Mouse (Mus musculus): Measurements from ENCODE around the gene Zbtb48. TPM values are rescaled to one million over a fixed set of nuclear protein-coding genes. Genes with fewer than 3 reads are reported as not detected.
"Not testable (repeated sequence)": the region's sequence is repeated elsewhere in the genome, so short reads cannot be mapped to it uniquely, and the experiment has no call there.

Zbtb48 gene
- polyA plus RNA-seq, 1 experiment from 2014 or later = 23.4 TPM

- Histone ChIP-seq H3K9me3 (no peaks in the 10 kb centered on the region), H3K27me3 (no peaks in the 10 kb centered on the region), H3K9ac (replicated peaks) (no peak overlapping the region), H3K4me1 (peaks cover 11% of the 10 kb centered on the region), H3K4me3 (no peak overlapping the region), H3K36me3 (peaks cover 71% of the 10 kb centered on the region), H3K4me2 (replicated peaks) (no peak overlapping the region), H3K27ac (replicated peaks) (no peak overlapping the region)
- WGBS = 87% methylated on average over 3 of the region's 3 CpGs
- ATAC-seq (ENCODE audit: low FRiP score, low read depth) = no peak
Measured at GRCm38 (mm10) chr4:152043171-152043570, 15.7 kb upstream of the Zbtb48 start.

- Histone ChIP-seq H3K9me3 (no peaks in the 10 kb centered on the region), H3K4me3 (no peak overlapping the region), H3K27ac (replicated peaks) (no peak overlapping the region), H3K27me3 (no peaks in the 10 kb centered on the region), H3K9ac (replicated peaks) (no peak overlapping the region), H3K4me2 (replicated peaks) (no peak overlapping the region), H3K36me3 (peaks cover 60% of the 10 kb centered on the region), H3K4me1 (peaks cover 11% of the 10 kb centered on the region)
- 96% methylated on average over 22 of the region's 22 CpGs for WGBS
- ATAC-seq (ENCODE audit: low FRiP score, low read depth) = no peak
Measured at GRCm38 (mm10) chr4:152041924-152042641, 14.6 kb upstream of the Zbtb48 start.

DNA sequence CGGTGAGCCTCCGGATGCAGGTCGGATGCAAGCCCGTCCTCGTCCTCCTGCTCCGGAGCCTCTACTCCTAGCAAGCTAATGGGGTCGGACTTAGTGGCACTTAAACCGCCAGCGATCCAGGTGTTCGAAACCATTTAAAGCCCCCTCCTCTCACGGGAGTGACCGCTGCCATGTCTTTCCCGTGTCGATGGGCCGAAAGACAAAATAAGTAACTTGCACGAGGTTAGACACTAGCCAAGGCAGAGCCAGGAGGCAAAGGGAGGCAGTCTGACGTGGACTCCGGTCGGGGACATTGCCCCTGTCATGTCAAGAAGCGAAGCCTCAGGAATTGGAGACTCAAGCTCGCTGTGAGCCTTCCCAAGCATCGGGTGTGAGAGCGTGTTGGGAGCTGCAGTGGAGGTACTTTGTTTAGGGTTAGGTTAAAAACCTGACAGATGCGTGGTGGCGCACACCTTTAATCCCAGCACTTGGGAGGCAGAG is 12.4 kb upstream of the Zbtb48 start:
- peaks cover 11% of the 10 kb centered on the region for H3K4me1 ChIP-seq
- H3K4me2 ChIP-seq (replicated peaks) = peak overlapping the region; percentile 87
- H3K9me3 ChIP-seq = no peaks in the 10 kb centered on the region
- H3K4me3 ChIP-seq = peak overlapping the region; percentile 100
- H3K36me3 ChIP-seq = peaks cover 40% of the 10 kb centered on the region
- no peak overlapping the region for H3K27ac ChIP-seq (replicated peaks)
- peak overlapping the region; percentile 95 for H3K9ac ChIP-seq (replicated peaks)
- no peaks in the 10 kb centered on the region for H3K27me3 ChIP-seq
- WGBS = 5% methylated on average over 25 of the region's 25 CpGs
- peak; percentile 8; the same call in 1 of the 2 replicates for ATAC-seq (ENCODE audit: low FRiP score, low read depth)

- under 1% methylated on average over 75 of the region's 86 CpGs for WGBS
- Histone ChIP-seq H3K27ac (replicated peaks) (peak within 1 kb of the TSS; percentile 30; the same call in 1 of the 2 replicates), H3K27me3 (no peaks in the 10 kb centered on the region), H3K4me1 (peaks cover 11% of the 10 kb centered on the region), H3K36me3 (peaks cover 33% of the 10 kb centered on the region), H3K9me3 (no peaks in the 10 kb centered on the region), H3K4me3 (peak within 1 kb of the TSS; percentile 100), H3K9ac (replicated peaks) (peak within 1 kb of the TSS; percentile 95), H3K4me2 (replicated peaks) (peak within 1 kb of the TSS; percentile 87)
- peak; percentile 92 for ATAC-seq (ENCODE audit: low FRiP score, low read depth)
Measured at GRCm38 (mm10) chr4:152038985-152039830, 11.7 kb upstream of the Zbtb48 start, which contains the start of gene Nol9. TSS of gene Nol9 (plus strand) at chr4:152039321.

DNA sequence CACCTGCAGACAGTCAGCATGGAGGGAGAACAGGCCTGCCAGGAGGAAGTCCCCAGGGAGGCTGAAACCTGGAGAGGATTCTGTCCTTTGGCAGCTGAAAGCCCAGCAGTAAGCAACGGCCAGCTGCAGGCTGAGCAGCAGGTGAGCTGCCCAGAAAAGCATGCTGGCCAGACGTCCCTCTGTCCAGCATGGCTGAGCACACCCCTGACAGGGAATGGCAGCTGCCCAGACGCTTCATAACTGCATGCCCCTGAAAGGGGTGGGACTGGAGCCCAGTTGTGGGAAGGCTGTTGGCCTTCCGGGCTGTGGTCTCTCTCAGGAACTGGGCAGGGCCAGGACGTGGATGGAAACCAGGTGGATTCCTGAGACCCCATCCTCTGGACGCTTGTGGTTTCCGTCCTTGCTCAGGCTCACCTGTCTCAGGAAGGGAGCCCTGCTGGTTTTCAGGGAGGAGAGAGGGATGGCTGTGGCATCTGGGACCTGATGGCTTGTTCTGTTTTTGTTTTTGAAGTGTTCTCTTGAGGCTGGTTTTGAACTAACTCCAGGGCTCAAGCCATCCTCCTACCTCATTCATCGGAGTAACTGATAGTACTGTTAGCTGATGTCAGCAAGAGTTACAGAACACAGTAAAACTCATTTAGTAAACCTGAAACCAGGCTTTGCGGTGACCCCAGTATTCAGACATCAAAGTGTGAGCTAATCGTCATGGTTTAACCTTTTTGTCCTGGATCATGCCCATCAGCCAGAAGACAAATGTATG is 10.9 kb upstream of the Zbtb48 start, which contains the start of gene Tas1r1:
Gene Tas1r1, minus strand, starts transcription at position 344 of the 760 bp plus-strand sequence.
- peak within 1 kb of the TSS; percentile 87 for H3K4me2 ChIP-seq (replicated peaks)
- H3K27ac ChIP-seq (replicated peaks) = peak within 1 kb of the TSS; percentile 30; the same call in 1 of the 2 replicates
- WGBS = 50% methylated on average over 10 of the region's 10 CpGs
- peaks cover 25% of the 10 kb centered on the region for H3K36me3 ChIP-seq
- peak; percentile 4; the same call in 1 of the 2 replicates for ATAC-seq (ENCODE audit: low FRiP score, low read depth)
- no peaks in the 10 kb centered on the region for H3K9me3 ChIP-seq
- H3K4me3 ChIP-seq = peak within 1 kb of the TSS; percentile 100
- H3K4me1 ChIP-seq = peaks cover 11% of the 10 kb centered on the region
- 0 out of 2 replicates have a peak, but pooled peaks cover 4% of the 10 kb centered on the region for H3K27me3 ChIP-seq
- H3K9ac ChIP-seq (replicated peaks) = peak within 1 kb of the TSS; percentile 95

- not testable (repeated sequence) for H3K4me2 ChIP-seq (replicated peaks); H3K9ac ChIP-seq (replicated peaks); H3K27ac ChIP-seq (replicated peaks); ATAC-seq (ENCODE audit: low FRiP score, low read depth); H3K36me3 ChIP-seq; H3K9me3 ChIP-seq; H3K4me3 ChIP-seq
- peaks cover 15% of the 10 kb centered on the region for H3K27me3 ChIP-seq
- peaks cover 11% of the 10 kb centered on the region for H3K4me1 ChIP-seq
- 91% methylated on average over 6 of the region's 6 CpGs for WGBS
Measured at GRCm38 (mm10) chr4:152036464-152036863, 9.0 kb upstream of the Zbtb48 start.

DNA sequence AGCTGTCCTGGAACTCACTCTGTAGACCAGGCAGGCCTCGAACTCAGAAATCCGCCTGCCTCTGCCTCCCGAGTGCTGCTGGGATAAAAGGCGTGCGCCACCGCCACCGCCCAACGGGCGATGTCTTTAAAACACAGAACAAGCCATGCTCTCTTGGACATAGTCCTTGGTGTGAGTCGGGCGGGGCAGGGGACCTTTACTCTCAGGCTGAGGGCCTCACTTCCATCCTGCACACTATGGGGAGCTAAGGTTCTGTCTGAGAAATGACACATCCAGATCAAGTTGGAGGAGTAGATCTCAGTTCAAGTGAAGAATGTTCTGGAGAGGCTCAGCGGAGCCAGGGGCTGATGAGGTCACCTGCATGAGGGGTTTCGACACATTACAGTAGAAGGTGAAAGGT is 5.5 kb upstream of the Zbtb48 start:
- Histone ChIP-seq H3K9ac (replicated peaks) (no peak overlapping the region), H3K27me3 (peaks cover 15% of the 10 kb centered on the region), H3K27ac (replicated peaks) (no peak overlapping the region), H3K36me3 (no peaks in the 10 kb centered on the region), H3K4me3 (no peak overlapping the region), H3K9me3 (no peaks in the 10 kb centered on the region), H3K4me1 (peaks cover 19% of the 10 kb centered on the region), H3K4me2 (replicated peaks) (no peak overlapping the region)
- 89% methylated on average over 13 of the region's 13 CpGs for WGBS
- no peak for ATAC-seq (ENCODE audit: low FRiP score, low read depth)

- Histone ChIP-seq H3K36me3 (peaks cover 3% of the 10 kb centered on the region; the same call in 1 of the 2 replicates), H3K27me3 (peaks cover 15% of the 10 kb centered on the region), H3K9ac (replicated peaks) (no peak overlapping the region), H3K4me2 (replicated peaks) (no peak overlapping the region), H3K9me3 (no peaks in the 10 kb centered on the region), H3K4me1 (peaks cover 41% of the 10 kb centered on the region), H3K4me3 (no peak overlapping the region), H3K27ac (replicated peaks) (no peak overlapping the region)
- ATAC-seq (ENCODE audit: low FRiP score, low read depth) = no peak
- WGBS = 79% methylated on average over 4 of the region's 4 CpGs
Measured at GRCm38 (mm10) chr4:152029997-152030396, 2.5 kb upstream of the Zbtb48 start.

DNA sequence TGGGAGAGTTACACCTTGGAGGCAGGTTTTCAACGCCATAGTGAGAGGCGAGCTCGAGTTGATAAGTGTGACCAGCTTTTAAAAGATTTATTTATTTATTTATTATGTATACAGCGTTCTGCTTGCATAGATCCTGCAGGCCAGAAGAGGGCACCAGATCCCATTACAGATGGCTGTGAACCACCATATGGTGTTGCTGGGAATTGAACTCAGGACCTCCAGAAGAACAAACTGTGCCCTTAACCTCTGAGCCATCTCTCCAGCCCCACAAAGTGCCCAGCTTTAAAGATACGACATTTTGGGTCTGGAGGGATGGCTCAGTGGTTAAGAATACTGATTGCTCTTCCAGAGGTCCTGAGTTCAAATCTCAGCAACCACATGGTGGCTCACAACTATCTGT is 1.6 kb upstream of the Zbtb48 start:
- 46% methylated on average over 5 of the region's 5 CpGs for WGBS
- H3K27me3 ChIP-seq = peaks cover 15% of the 10 kb centered on the region
- no peak overlapping the region for H3K9ac ChIP-seq (replicated peaks)
- no peak overlapping the region for H3K27ac ChIP-seq (replicated peaks)
- peaks cover 9% of the 10 kb centered on the region; the same call in 1 of the 2 replicates for H3K36me3 ChIP-seq
- peaks cover 46% of the 10 kb centered on the region for H3K4me1 ChIP-seq
- H3K9me3 ChIP-seq = no peaks in the 10 kb centered on the region
- no peak for ATAC-seq (ENCODE audit: low FRiP score, low read depth)
- H3K4me2 ChIP-seq (replicated peaks) = peak overlapping the region; percentile 97; the same call in 1 of the 2 replicates
- H3K4me3 ChIP-seq = no peak overlapping the region

DNA sequence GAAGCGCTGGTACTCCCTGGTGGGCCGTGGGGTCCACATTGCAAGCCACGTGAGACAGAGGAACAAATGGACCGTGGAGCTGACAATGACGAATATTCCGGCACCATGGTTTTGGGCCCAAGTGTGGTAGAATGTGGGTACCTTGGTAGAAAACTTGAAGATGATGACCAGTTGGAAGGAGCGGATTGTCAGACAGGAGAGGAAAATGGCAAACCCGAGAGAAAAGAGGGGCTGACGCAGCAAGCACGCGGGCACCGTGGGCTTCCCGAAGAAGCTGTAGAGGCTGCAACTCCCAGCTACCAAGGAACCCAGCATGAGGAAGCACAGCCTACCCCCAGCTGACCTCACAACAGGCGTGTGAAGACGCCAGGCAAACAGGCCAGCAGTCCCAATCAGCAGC is 985 bp upstream of the Zbtb48 start:
- 61% methylated on average over 15 of the region's 15 CpGs for WGBS
- Histone ChIP-seq H3K27me3 (peaks cover 11% of the 10 kb centered on the region), H3K9ac (replicated peaks) (peak overlapping the region; percentile 70), H3K4me2 (replicated peaks) (peak overlapping the region; percentile 97), H3K4me1 (peaks cover 46% of the 10 kb centered on the region), H3K27ac (replicated peaks) (no peak overlapping the region), H3K9me3 (no peaks in the 10 kb centered on the region), H3K36me3 (peaks cover 15% of the 10 kb centered on the region), H3K4me3 (peak overlapping the region; percentile 65)
- ATAC-seq (ENCODE audit: low FRiP score, low read depth) = no peak

- H3K4me2 ChIP-seq (replicated peaks) = peak overlapping the region; percentile 97
- peak overlapping the region; percentile 70 for H3K9ac ChIP-seq (replicated peaks)
- H3K4me3 ChIP-seq = peak overlapping the region; percentile 65
- no peaks in the 10 kb centered on the region for H3K9me3 ChIP-seq
- H3K4me1 ChIP-seq = peaks cover 46% of the 10 kb centered on the region
- peak overlapping the region; percentile 52; the same call in 1 of the 2 replicates for H3K27ac ChIP-seq (replicated peaks)
- ATAC-seq (ENCODE audit: low FRiP score, low read depth) = peak; percentile 66
- H3K27me3 ChIP-seq = peaks cover 4% of the 10 kb centered on the region
- 3% methylated on average over 41 of the region's 41 CpGs for WGBS
- H3K36me3 ChIP-seq = peaks cover 31% of the 10 kb centered on the region
Measured at GRCm38 (mm10) chr4:152026751-152027508, 541 bp downstream of the Zbtb48 start.
